Mouse (Mus musculus) left cerebral cortex, adult 11 months (tissue): ENCODE data around the gene Htt.

Source experiments
- DNase-seq: peaks from one replicate; pipeline ENCODE4 v3.0.0; 2022; ENCODE audit warnings: low spot score

Htt gene

GRCm38 (mm10) chr5:34889252-34889651 lies 127.7 kb downstream of the Htt start:
- DNase-seq: no peak

DNA sequence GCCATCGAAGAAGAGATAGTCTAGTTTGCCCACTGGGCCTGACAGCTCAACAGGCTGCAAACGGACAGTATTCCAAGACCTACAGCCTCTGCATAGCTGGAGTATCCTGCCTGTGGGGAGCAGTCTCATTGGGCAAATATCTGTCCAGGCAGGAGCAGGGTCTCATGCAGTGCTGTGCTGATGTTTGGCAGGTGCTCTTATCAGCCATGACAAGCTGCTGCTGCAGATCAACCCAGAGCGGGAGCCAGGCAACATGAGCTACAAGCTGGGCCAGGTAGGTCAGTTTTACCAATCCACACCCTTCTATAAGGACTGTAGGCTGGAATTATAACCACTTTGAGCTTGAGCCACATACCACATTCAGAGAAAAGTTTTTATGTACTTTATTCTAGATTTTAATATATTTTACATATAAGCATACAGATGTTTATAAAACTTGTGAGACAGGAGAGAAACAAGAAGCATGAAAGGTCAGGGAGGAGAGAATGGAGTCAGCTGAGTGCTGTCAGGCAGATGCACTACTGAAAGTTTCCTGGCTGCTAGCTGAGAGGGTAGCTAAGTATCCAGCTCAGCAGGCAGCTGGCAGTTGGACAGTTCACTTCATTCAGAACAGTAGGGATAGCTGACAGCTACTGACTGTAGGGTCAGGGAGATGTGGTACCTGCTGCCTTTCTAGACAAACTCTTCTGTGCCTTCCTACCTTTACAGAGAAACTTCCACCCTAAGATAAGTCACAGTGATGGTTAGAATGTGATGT lies 135.3 kb downstream of the Htt start:
- no peak for DNase-seq

- DNase-seq: no peak
Observed at GRCm38 (mm10) chr5:34899787-34900469, 138.4 kb downstream of the Htt start.

- no peak for DNase-seq
Observed at GRCm38 (mm10) chr5:34902371-34902770, 140.8 kb downstream of the Htt start.

DNA sequence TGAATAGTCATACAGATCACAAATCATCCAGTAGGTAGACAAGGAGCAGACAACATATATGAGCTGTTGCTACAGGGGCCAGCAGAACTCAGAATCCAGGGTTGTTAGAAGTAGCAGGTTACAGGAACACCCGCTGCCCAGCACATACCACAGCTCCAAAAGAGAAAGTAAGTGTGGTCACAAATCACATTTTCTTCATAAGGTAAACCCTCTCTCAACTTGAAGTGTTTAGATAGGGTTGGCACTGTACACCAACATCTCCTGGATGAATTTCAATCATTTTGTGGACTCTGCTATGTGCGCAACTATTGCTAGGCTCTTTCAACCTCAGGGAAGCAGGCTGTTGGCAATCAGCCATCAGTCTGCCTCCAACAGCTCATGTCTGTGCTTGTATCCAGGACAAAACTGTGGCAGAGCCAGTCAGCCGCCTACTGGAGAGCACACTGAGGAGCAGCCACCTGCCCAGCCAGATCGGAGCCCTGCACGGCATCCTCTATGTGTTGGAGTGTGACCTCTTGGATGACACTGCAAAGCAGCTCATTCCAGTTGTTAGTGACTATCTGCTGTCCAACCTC lies 141.4 kb downstream of the Htt start:
- peak; percentile 29 for DNase-seq

DNA sequence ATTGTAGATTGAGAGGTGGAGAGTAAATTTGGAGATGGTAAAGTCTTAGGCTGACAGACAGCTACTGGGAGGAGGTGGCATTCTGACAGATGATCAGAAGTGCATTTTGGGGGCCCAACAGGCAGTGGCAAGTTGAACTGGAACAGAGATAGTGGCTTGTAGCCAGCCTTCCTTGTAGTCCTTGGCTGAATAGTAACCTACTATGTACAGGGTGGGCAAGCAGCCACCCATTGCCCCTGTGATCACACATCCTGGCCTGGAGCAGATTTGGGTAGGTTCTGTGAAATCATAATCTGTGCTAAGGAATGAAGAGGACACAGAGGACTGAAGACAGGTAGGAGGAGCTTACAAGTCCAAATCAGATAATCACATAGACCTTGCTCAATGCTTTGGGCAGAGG lies 142.9 kb downstream of the Htt start:
- DNase-seq: no peak

- no peak for DNase-seq
Observed at GRCm38 (mm10) chr5:34907230-34907629, 145.7 kb downstream of the Htt start.

DNA sequence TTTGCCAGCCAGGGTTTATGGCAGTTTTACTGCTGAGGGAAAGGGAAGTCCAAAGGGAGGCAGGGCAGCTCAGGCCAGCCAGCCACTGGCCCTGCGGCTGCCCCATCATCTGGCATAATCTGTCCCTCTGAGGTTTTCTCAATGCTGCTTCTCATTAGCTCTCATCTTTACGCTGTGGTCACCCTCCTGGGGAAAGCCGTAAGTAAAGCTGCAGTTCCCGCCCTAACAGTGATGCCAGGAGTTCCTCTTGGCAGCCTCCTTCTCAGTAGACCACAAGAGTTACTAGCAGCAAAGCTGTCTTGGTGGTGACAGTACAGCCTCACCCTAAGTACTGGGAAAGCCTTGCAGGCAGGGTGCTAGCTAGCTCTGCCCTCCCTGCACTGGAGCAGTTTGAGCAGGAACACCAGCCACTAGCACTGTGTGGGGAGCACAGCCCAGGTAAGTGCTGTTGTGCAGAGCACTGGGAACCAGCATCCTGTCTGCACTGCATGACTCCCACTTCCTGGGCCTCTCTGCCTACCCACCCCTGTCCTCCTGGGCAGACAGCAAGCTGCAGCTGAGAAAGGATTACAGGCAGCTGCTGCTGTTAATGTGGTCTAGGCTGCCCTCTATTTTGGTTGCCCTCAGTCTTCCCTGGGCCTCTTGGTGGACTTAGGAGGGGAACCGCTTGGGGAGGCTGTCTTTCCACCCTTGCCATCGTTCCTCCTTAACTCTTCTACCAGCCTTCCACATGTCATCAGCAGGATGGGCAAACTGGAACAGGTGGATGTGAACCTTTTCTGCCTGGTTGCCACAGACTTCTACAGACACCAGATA lies 146.6 kb downstream of the Htt start, which contains the start of gene Msantd1:
Msantd1 (plus strand) TSS at position 103 of the 816 bp plus-strand sequence.
- no peak for DNase-seq

DNA sequence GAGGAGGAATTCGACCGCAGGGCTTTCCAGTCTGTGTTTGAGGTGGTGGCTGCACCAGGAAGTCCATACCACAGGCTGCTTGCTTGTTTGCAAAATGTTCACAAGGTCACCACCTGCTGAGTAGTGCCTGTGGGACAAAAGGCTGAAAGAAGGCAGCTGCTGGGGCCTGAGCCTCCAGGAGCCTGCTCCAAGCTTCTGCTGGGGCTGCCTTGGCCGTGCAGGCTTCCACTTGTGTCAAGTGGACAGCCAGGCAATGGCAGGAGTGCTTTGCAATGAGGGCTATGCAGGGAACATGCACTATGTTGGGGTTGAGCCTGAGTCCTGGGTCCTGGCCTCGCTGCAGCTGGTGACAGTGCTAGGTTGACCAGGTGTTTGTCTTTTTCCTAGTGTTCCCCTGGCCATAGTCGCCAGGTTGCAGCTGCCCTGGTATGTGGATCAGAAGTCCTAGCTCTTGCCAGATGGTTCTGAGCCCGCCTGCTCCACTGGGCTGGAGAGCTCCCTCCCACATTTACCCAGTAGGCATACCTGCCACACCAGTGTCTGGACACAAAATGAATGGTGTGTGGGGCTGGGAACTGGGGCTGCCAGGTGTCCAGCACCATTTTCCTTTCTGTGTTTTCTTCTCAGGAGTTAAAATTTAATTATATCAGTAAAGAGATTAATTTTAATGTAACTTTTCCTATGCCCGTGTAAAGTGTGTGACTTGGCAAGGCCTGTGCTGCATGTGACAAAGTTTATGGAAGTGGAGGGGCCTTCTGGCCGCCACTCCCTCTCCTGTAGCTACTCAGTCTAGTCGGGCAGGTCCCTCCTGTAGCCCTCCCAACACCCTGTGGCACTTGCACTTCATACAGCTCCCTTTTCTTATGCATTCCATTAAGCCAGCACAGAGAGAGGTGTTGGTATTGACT lies 147.4 kb downstream of the Htt start:
- no peak for DNase-seq

DNA sequence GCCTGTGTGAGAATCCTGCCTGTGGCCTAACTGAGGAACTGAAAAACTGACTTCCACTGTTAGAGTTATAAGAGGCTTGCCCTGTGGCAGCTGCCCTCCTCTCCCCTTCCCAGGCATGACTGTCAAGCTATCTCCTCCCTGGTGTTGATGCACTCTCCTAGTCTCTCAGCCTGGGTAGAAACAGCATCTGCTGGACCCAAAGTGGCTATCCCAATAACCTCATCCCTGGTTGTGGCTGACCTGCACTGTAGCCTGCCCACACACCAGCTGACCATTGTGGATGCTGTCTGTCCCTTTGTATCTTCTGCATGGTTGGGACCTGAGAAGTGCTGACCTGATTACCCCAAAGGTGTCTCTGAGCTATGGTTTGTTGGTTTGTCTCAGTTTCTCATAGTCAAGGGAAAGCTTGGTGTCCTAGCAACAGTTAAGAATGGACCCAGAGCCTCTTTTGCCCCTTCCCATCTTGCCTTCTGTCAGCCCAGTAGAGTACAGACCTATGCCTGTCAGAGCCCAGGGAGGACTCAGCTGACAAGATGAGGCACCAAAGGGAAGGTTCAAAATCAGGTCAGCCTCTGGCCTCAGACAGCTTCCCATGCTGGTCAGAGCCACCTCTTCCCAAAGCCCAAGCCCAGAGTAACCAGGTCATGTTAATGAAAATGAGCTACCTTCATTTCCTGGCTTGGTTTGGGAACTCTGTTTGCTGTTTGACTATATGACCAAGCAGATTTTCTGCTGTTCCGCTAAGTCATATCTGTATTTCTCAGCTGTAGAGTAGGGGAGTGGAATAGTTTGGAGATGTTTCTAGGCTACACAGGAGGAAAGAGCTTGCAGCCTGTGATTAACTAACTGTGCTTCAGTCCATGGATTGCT lies 148.3 kb downstream of the Htt start:
- no peak for DNase-seq

DNA sequence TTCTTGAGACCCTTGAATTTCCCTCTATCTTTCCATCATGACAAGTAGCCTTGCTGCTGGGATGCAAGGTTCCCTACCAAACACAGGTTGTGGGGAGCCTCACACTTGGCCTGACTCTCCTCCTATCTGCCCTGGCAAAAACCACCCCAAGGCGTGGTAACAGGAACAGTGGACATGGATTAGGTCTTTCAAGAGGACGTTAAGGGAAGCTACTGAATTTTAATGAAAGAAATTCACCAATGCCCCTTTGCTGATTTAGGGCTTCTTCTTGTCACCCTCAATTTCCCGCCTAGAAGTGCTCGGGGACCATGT lies 148.9 kb downstream of the Htt start:
- no peak for DNase-seq

- DNase-seq: peak; percentile 57
Observed at GRCm38 (mm10) chr5:34915801-34916200, 154.3 kb downstream of the Htt start.

GRCm38 (mm10) chr5:34917234-34917655 lies 155.7 kb downstream of the Htt start:
- DNase-seq: no peak

GRCm38 (mm10) chr5:34918785-34919184 lies 157.2 kb downstream of the Htt start:
- DNase-seq: no peak

DNA sequence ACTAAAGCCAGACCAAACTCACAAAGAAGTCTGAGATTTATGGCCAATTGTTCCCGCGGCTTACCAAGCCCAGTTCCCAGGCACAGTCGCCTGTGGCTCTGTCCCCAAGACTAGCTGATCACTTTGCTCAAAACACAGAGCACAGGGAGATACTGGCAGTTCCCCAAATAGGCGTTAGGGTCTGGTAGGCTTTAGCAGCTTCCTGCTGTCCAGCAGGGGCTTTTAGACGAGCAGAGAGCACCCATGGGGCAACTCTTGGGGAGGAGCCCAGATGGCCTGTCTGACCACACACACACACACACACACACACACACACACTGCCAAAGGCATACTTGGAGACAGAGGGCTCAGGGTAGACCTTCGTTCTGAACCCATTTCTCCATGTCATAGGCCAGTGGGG lies 161.0 kb downstream of the Htt start:
- no peak for DNase-seq

- DNase-seq: no peak
Observed at GRCm38 (mm10) chr5:34923920-34924319, 162.4 kb downstream of the Htt start.

- no peak for DNase-seq
Observed at GRCm38 (mm10) chr5:34924519-34924918, 163.0 kb downstream of the Htt start.

- no peak for DNase-seq
Observed at GRCm38 (mm10) chr5:34927648-34928047, 166.1 kb downstream of the Htt start.

GRCm38 (mm10) chr5:34930151-34930975 lies 168.8 kb downstream of the Htt start:
- no peak for DNase-seq

- DNase-seq: no peak
Observed at GRCm38 (mm10) chr5:34931091-34931490, 169.6 kb downstream of the Htt start.
